Mouse (Mus musculus): ENCODE data around the gene Gm960.

The Gm960 gene

DNA sequence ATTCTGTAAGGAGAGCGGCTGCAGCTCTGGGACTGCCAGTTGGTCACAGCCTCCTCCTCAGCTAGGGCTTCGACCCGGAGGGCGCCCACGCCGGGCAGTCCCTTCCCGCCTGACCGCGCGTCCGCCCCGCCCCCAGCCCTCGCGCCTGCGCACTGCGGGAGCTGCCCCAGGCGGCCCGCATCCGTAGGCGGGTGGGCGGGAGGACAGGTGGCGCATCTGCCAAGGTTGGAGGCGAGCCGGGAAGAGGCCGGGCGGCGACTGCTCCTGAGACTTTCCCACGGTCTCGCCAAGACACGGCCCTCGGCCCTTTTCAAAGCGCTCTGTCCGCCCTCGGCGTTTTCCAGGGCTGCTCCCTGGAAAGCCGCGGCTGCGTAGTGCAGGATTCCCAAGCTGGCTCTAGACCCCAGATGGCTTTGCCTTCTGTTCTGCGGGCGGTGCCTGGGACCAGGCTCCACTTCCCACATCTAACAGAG, at the start of gene Gm960:
Gene Gm960, minus strand, starts transcription at position 464 of the 473 bp plus-strand sequence.
- peak; percentile 92 to 97 for DNase-seq

DNA sequence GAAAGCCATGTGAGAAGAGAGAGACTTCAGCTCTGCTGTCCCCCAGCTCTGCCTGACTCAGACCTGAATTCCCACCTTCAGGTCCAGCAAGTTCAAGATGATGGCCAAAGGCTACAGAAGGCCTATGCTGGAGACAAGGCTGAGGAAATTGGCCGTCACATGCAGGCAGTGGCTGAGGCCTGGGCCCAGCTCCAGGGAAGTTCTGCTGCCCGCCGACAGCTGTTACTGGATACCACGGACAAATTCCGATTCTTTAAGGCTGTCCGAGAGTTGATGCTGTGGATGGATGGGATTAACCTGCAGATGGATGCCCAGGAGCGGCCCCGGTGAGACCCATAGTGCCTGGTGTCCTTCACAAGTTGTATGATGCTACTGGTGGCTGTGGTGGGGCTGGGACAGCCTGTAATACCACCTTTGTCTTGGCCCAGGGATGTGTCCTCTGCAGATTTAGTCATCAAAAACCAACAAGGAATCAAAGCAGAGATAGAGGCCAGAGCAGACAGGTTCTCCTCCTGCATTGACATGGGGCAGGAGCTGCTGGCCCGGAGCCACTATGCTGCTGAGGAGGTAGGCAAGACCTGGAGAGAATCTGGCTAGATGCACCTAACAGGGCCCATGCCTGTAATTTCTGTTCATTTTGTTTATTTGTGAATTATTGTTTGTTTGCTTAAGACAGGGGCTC, 49.3 kb upstream of the Gm960 start:
- DNase-seq: peak; percentile 61 to 65

- DNase-seq: peak; percentile 81 to 82
Observed at GRCm38 (mm10) chr19:4746611-4747010, 48.1 kb upstream of the Gm960 start.

GRCm38 (mm10) chr19:4745681-4746080, 47.2 kb upstream of the Gm960 start:
- peak; percentile 71 to 74 for DNase-seq

DNA sequence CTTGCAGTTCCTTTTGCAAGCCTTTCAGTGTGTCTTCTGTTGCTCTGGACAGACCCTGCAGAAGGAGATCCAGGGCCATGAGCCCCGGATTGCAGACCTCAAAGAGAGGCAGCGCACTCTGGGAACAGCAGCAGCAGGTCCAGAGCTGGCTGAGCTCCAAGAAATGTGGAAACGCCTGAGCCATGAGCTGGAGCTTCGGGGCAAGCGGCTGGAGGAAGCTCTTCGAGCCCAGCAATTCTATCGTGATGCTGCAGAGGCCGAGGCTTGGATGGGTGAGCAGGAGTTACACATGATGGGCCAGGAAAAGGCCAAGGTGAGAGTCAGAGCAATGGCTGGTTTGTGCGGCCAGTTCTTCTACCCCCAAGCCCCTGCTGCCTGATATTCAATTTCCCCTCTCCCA, 46.6 kb upstream of the Gm960 start:
- peak; percentile 63 to 65 for DNase-seq

DNA sequence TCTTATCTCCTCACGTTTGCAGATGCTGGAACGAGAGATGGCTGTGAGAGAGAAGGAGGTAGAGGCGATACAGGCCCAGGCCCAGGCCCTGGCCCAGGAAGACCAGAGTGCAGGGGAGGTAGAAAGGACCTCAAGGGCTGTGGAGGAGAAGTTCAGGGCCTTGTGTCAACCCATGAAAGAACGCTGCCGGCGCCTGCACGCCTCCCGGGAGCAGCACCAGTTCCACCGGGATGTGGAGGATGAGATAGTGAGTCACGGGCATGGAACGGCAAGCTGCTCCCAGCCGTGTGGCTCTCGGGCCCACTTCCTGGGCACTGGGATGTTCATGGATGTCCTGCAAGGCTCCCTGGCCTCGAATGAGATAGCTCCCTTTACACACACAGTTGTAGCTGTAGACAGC, 45.6 kb upstream of the Gm960 start:
- no peak for DNase-seq

DNA sequence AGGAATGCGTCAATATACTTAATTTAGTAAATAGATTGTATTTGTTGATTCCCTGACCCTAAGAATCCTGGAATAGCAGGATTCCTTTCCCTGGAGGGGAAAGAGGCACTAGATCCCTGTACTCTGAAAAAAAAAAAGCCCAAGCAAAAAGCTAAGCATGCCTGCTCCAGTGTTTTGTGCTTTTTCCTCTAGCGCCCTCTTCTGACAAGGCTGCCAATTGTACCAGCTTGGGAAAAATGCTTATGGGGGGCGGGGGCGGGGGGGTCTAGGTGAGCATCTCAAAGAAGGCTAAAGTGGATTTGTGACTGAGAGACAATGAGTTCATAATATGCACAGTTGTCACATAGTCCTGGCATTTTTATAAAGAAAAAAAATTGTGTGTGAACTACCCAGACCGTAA, 45.1 kb upstream of the Gm960 start:
- peak in 1 of 2 experiments; percentile 55 for DNase-seq

DNA sequence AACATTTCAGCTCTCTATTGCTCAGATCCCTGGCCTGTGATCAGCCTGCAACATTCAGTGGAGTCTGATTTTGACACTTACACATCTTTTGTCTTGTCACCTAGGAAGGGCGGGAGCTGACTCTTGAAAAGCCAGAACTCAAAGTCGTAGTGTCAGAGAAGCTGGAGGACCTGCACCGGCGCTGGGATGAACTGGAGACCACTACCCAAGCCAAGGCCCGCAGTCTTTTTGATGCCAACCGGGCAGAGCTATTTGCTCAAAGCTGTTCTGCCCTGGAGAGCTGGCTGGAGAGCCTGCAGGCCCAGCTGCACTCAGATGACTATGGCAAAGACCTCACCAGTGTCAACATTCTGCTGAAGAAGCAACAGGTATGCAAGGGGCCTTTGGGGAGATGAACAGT, 43.8 kb upstream of the Gm960 start:
- DNase-seq: no peak

- DNase-seq: no peak
Observed at GRCm38 (mm10) chr19:4741482-4741881, 43.0 kb upstream of the Gm960 start.

GRCm38 (mm10) chr19:4739762-4740161, 41.3 kb upstream of the Gm960 start:
- no peak for DNase-seq

GRCm38 (mm10) chr19:4739053-4739452, 40.6 kb upstream of the Gm960 start:
- DNase-seq: no peak

GRCm38 (mm10) chr19:4737866-4738265, 39.4 kb upstream of the Gm960 start:
- DNase-seq: no peak

DNA sequence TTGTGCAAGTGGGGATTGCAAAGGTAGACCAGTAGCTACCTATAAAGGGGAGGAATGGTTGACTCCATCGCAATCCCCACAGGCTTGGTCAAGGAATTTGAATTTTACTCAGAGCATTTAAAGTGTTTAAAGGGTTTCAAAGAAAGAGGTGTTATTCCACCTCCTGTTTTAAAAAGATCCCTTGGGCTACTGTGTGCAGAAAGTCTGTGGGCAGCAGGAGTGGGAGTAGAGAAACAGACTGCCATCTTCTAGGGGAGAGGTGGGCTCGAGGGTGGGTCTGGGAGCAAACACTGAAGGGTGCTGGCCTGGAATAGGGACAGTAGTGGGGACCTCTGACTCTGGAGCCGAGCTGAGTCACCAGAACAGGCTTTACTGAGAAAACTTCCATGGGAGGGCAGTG, 34.6 kb upstream of the Gm960 start:
- no peak for DNase-seq

DNA sequence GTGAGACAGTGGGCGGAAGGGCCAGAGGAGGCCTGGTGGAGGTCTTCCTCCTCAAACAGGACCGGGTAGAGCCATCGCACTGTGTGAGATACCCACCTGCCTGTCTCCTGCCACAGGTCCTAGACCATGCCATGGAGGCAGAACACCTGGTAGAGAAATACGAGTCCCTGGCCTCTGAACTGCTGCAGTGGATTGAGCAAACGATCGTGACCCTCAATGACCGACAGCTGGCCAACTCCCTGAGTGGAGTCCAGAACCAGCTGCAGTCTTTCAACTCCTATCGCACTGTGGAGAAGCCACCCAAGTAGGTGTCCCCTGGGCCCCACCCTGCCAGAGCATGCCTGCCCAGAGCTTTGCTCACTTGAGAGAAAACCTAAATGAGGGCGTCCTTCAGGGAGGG, 30.7 kb upstream of the Gm960 start:
- no peak for DNase-seq

- peak; percentile 50 to 53 for DNase-seq
Observed at GRCm38 (mm10) chr19:4720671-4721244, 22.3 kb upstream of the Gm960 start.

GRCm38 (mm10) chr19:4720112-4720511, 21.6 kb upstream of the Gm960 start:
- no peak for DNase-seq

- DNase-seq: no peak
Observed at GRCm38 (mm10) chr19:4719351-4719764, 20.9 kb upstream of the Gm960 start.

DNA sequence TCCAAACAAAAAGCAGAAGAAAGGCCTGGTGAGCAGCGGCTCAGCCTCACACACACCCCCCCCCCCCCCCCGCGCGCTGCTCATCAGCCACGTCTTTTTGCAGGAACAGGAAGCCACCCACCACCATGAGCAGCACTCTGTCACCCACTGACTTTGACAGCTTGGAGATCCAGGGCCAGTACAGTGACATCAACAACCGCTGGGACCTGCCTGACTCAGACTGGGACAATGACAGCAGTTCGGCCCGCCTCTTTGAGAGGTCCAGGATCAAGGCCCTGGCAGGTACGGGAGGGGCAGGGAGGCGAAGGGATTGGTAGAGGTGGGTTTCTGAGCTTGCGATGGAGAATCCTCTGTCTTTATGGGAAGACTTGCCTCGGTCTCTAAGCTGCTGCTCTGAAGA, 20.2 kb upstream of the Gm960 start:
- no peak for DNase-seq

DNA sequence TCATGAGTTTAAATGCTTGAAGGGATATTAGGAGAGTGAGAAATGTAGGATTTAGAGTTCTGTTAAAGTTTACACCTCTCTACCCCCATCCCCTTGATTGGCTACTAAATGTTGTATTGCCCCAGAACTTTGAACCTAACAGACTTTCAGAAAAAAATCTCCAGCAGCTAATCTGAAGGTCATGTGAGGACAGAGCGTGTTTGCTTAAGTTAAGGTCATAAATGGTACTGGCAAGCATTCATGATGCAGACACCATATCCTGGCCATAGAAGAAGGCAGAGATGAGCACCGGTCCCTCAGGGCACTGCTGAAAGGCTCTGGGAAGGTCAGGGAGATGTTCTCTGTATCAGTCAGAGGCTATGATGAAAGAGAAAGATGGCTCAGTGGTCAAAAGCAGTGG, 18.8 kb upstream of the Gm960 start:
- DNase-seq: no peak

DNA sequence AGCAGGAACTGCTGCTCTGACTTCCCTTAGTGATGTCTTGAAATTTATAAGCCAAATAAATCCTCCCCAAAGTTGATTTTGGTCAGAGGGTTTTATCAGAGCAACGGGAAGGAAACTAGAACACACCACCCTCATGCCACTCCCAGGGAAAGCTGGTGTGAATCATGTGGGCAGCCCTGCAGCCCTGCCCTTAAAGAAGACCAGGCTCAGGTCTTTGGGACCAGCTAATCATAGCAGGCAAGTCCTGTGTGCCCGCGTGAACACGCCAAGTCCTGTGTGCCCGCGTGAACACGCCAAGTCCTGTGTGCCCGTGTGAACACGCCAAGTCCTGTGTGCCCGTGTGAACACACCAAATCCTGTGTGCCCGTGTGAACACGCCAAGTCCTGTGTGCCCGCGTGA, 18.3 kb upstream of the Gm960 start:
- no peak for DNase-seq

GRCm38 (mm10) chr19:4713886-4714285, 15.4 kb upstream of the Gm960 start:
- no peak for DNase-seq

- DNase-seq: peak; percentile 41 to 53
Observed at GRCm38 (mm10) chr19:4712781-4713526, 14.5 kb upstream of the Gm960 start.

DNA sequence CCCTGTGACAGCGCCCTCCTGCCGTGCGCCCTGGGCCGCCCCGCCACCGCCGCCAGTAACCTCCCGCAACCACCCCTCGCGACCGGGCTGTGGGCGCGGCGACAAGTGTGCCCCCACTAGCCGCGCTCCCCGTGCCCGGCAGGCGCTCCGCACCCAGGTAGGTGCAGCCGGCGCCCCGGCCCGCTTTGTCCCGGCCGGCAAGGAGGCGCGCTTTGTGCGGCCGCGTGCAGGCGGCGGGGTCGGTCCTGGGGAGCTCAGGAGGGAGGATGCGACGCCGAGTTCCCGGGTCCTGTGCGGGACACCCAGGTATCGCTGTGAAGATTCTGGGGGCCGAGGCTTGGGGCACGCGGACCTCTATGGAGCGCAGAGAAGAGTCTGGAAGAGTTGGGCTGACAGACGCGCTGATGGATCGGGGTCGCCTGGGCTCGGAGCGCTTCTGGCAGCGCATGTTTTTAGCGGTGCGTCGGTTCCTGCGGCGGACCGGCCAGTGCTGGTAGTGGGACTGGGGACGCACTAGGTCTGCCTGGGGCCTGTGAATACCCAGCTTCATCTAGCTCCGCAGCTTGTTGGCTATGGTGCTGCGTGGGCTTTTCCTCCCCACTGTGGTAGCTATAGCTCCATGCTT, 13.8 kb upstream of the Gm960 start:
- peak; percentile 42 to 67 for DNase-seq

Measured in cerebellum, adult 18-20 months (tissue).